ENCODE assay signal across 10 mouse cellular contexts in the genomic region with DNA sequence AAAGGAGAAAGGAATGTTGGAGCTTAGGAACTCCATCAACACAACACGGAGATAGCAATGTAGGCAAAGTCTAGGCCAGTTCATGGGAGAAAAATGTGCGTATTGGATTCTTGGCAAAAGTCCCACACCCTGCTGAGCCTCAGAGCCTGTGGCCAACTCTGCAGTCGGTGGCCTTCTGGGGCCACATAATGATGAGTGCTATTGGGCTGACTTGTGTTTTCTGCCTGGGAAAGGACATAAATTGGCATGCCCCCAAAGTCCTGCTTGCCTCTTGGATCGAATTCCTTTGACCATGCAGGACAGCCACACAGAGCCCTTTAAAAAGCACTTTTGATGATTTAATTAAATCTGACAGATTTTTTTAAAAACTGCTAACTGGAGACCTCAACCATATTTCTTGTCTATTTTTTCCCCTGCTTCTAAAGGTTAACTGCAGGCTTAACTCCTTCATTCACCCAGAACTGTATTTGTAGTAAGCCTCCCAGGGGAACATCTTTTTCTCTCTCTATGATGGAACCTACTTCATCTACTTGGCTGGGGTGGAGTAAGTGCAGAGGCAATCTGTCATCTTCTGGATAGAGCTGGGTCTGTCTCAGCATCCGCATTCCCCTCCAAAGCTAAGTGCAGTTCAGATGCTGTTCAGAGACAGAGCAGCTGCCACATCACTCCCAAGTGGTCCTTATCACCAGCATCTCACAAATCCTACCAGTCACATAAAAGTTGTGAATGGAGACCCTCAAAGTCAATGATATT.
A peak's percentile ranks its signal among the peaks of the same experiment; 100 is the strongest.
DNase-seq lines count a peak whose midpoint lies in the region; ATAC-seq lines count a peak whose summit lies in the region.
"Had no signal": no experiment of that assay in that cellular context is flagged by ENCODE, and none has a peak within 500 bp of the region (broad histone marks: within the 10 kb centered on the region; RNA-seq: fewer than 3 reads in every experiment).

No protein-coding gene starts in this region.

- H3K4me3 ChIP-seq in hindbrain, embryonic 16.5 days (ENCODE audit: low read length): no peak overlapping the region
- H3K4me3 ChIP-seq in hindbrain, embryonic 10.5 days: no peak overlapping the region

- ATAC-seq in hindbrain, embryonic 16.5 days: peak; percentile 92
- ATAC-seq in frontal cortex, adult (ENCODE audit: low TSS enrichment): no peak

- intact Hi-C loops in heart, postnatal 36 days (cut with DNase I): loop anchor here (5.0 kb wide), 1 partner anchor 450 kb away; no protein-coding TSS in a partner anchor

- no peaks in the 10 kb centered on the region for H3K9me3 ChIP-seq in hindbrain, embryonic 16.5 days (ENCODE audit: control insufficient read depth, low read length)
- H3K9me3 ChIP-seq in hindbrain, embryonic 10.5 days: no peaks in the 10 kb centered on the region

- no peaks in the 10 kb centered on the region for H3K27me3 ChIP-seq in hindbrain, embryonic 16.5 days (replicated peaks; ENCODE audit: control insufficient read depth, insufficient read depth, low read length)
- no peaks in the 10 kb centered on the region for H3K27me3 ChIP-seq in hindbrain, embryonic 10.5 days (ENCODE audit: insufficient read depth, poor library complexity, severe bottlenecking)

- no peak overlapping the region for H3K4me2 ChIP-seq in hindbrain, embryonic 16.5 days (ENCODE audit: low read length)

- WGBS in hindbrain, embryonic 16.5 days: 31% methylated on average over 5 of the region's 5 CpGs
- WGBS in hindbrain, embryonic 10.5 days: 72% methylated on average over 5 of the region's 5 CpGs

- no peak for DNase-seq in hindbrain, embryonic 10.5 days (ENCODE audit: low spot score)
- DNase-seq in NIH3T3 (ENCODE audit: low read depth): peak; percentile 38
- DNase-seq in cerebellum, adult 9-10 months: peak; percentile 87
- peak; percentile 7 to 31 for DNase-seq in heart, postnatal 36 days
- peak; percentile 53 for DNase-seq in lung, postnatal 10 days
- DNase-seq in urinary bladder, postnatal 10 days (ENCODE audit: low spot score): no peak

- H3K4me1 ChIP-seq in hindbrain, embryonic 16.5 days (ENCODE audit: control insufficient read depth, insufficient read depth, low read depth, low read length): peaks cover 6% of the 10 kb centered on the region
- no peaks in the 10 kb centered on the region for H3K4me1 ChIP-seq in hindbrain, embryonic 10.5 days (replicated peaks)

- H3K27ac ChIP-seq in hindbrain, embryonic 16.5 days (ENCODE audit: low read depth, low read length): no peak overlapping the region
- no peak overlapping the region for H3K27ac ChIP-seq in hindbrain, embryonic 10.5 days
- H3K27ac ChIP-seq: macrophage had no signal

- H3K36me3 ChIP-seq in hindbrain, embryonic 16.5 days (ENCODE audit: control insufficient read depth, insufficient read depth, low read length): no peaks in the 10 kb centered on the region
- H3K36me3 ChIP-seq in hindbrain, embryonic 10.5 days: no peaks in the 10 kb centered on the region
- H3K36me3 ChIP-seq: G1E had no signal

- H3K9ac ChIP-seq in hindbrain, embryonic 16.5 days (ENCODE audit: low read depth, low read length): no peak overlapping the region

Comparison
In these comparisons a context has a peak if more than half of its experiments do, and no peak if none do; other contexts are left out.
1. DNase-seq: peak in NIH3T3 (single experiment), cerebellum, adult 9-10 months (single experiment), heart, postnatal 36 days (2 of 2) and lung, postnatal 10 days (single experiment); none in hindbrain, embryonic 10.5 days (single experiment) and urinary bladder, postnatal 10 days (single experiment).